12 mouse cellular contexts compared by ENCODE assay signal in genomic region chr5:131819251-131819691, GRCm38 (mm10).
A peak's percentile ranks its signal among the peaks of the same experiment; 100 is the strongest.
DNase-seq lines count a peak whose midpoint lies in the region; ATAC-seq lines count a peak whose summit lies in the region.
"Had no signal": no experiment of that assay in that cellular context is flagged by ENCODE, and none has a peak within 500 bp of the region (broad histone marks: within the 10 kb centered on the region; RNA-seq: fewer than 3 reads in every experiment).

No protein-coding gene starts in this region.

- H3K9ac ChIP-seq in hindbrain, embryonic 14.5 days = no peak overlapping the region
- H3K9ac ChIP-seq: midbrain, embryonic 15.5 days had no signal

- H3K27me3 ChIP-seq in hindbrain, embryonic 14.5 days (ENCODE audit: control insufficient read depth, insufficient read depth, low read length) = no peaks in the 10 kb centered on the region
- H3K27me3 ChIP-seq: midbrain, embryonic 15.5 days had no signal

- H3K4me3 ChIP-seq in hindbrain, embryonic 14.5 days (replicated peaks; ENCODE audit: low read length) = no peak overlapping the region
- H3K4me3 ChIP-seq: midbrain, embryonic 15.5 days had no signal

- H3K4me2 ChIP-seq in hindbrain, embryonic 14.5 days (replicated peaks) = no peak overlapping the region
- H3K4me2 ChIP-seq: midbrain, embryonic 15.5 days had no signal

- peak; percentile 72 to 82 for DNase-seq in layer of hippocampus, adult 18-20 months (ENCODE audit: low spot score in 2 of 2)
- no peak for DNase-seq in layer of hippocampus, adult 9-10 months (ENCODE audit: low spot score)
- peak; percentile 64 to 96 for DNase-seq in left cerebral cortex, postnatal 25 days (ENCODE audit: low spot score in 2 of 2)
- DNase-seq in right cerebral cortex, postnatal 25 days = peak; percentile 79
- DNase-seq in urinary bladder, adult 18-20 months (ENCODE audit: low spot score in 2 of 2) = no peak
- no peak for DNase-seq in hindbrain, embryonic 14.5 days (ENCODE audit: low spot score)
- no peak for DNase-seq in adrenal gland, adult 18-20 months (ENCODE audit: low spot score in 2 of 2)
- DNase-seq: embryo, embryonic 11 days; thymus, postnatal 14 days had no signal

- H3K4me1 ChIP-seq in hindbrain, embryonic 14.5 days (replicated peaks; ENCODE audit: control insufficient read depth, insufficient read depth, low read length) = peaks cover 10% of the 10 kb centered on the region

- intact Hi-C loops in left cerebral cortex, postnatal 25 days (cut with DNase I) = loop anchor here (5.0 to 10.0 kb wide), 2 partner anchors 148 to 296 kb away; no protein-coding TSS in a partner anchor

- 82% methylated on average over 15 of the region's 15 CpGs for WGBS in hindbrain, embryonic 14.5 days

- peak; percentile 75 for ATAC-seq in frontal cortex, adult (ENCODE audit: low TSS enrichment)
- no peak for ATAC-seq in hindbrain, embryonic 14.5 days (ENCODE audit: low FRiP score)
- ATAC-seq: activated CD4-positive, CD25-positive, alpha-beta regulatory T cell, adult 4 months; midbrain, embryonic 15.5 days had no signal

- H3K9me3 ChIP-seq in hindbrain, embryonic 14.5 days (ENCODE audit: control insufficient read depth, low read length) = no peaks in the 10 kb centered on the region
- H3K9me3 ChIP-seq: midbrain, embryonic 15.5 days had no signal

- H3K27ac ChIP-seq in hindbrain, embryonic 14.5 days = no peak overlapping the region
- H3K27ac ChIP-seq: midbrain, embryonic 15.5 days had no signal

- H3K36me3 ChIP-seq in hindbrain, embryonic 14.5 days (replicated peaks; ENCODE audit: control insufficient read depth, insufficient read depth) = no peaks in the 10 kb centered on the region
- H3K36me3 ChIP-seq: midbrain, embryonic 15.5 days had no signal

Comparison
In these comparisons a context has a peak if more than half of its experiments do, and no peak if none do; other contexts are left out.
1. DNase-seq: peak in layer of hippocampus, adult 18-20 months (2 of 2), left cerebral cortex, postnatal 25 days (2 of 2) and right cerebral cortex, postnatal 25 days (single experiment); none in layer of hippocampus, adult 9-10 months (single experiment), urinary bladder, adult 18-20 months (0 of 2), hindbrain, embryonic 14.5 days (single experiment) and adrenal gland, adult 18-20 months (0 of 2).